Mouse (Mus musculus) lung, postnatal 0 days (tissue): ENCODE data around the gene Pigyl.

ENCODE experiments used
- CTCF ChIP-seq: IDR thresholded peaks from 2 replicates; pipeline ENCODE4 v1.5.1; 2016; ENCODE audit warnings: antibody characterized with exemption, mild to moderate bottlenecking
- EP300 ChIP-seq: IDR thresholded peaks from 2 replicates; pipeline ENCODE4 v1.6.1; 2016; ENCODE audit warnings: antibody characterized with exemption, mild to moderate bottlenecking, control low read depth

GRCm38 (mm10) chr9:22135644-22136390 is 20.8 kb upstream of the Pigyl start, which contains the start of gene Acp5:
- TF ChIP-seq CTCF (no peak), EP300 (no peak)
